Mouse (Mus musculus) thymus, postnatal 36 days (tissue): ENCODE results near the gene Prss57.

Source experiments
- DNase-seq, 2 experiments: peaks; one replicate each; pipeline ENCODE4 v3.0.0; 2022; ENCODE audit warnings: mixed read lengths in 2 of 2

Gene Prss57

DNA sequence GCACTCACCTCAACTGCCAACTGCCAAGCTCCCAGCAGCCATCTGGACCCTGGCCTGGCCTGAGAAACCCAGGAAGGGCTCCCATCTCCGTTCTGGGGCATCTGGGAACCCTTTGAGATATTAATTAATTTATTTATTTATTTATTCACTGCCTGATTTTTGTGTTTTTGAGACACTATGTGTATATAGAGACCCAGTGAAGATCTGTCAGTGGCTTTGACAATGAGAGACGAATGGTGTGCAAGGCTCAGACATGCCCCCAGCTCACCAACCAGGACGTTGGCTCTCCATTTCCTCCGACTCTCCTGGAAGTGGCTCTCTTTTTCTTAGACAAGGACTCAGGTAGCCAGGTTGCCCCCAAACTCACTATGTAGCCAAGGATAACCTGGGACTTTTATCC, at the start of gene Prss57:
Gene Prss57, minus strand, starts transcription at position 101 of the 400 bp plus-strand sequence.
- DNase-seq, result no peak

DNA sequence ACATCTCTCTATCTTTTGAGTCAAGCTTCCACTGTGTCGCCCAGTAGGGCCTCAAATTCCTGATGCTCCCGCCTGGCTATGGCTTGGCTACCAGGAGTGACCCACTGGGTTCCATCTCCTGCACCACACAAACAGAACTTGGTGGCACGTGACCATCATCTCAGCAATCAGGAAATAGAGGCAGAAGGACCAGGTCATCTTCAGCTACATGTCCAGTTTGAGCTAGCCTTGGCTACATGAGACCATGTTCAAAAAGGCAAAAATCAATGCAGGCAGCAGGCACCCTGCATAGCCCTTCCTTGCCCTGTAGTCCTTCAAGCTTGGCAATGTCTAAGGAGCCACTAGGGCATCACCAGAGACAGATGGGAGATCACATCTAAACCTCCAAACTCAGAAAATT, 49.3 kb upstream of the Prss57 start:
- no peak for DNase-seq

DNA sequence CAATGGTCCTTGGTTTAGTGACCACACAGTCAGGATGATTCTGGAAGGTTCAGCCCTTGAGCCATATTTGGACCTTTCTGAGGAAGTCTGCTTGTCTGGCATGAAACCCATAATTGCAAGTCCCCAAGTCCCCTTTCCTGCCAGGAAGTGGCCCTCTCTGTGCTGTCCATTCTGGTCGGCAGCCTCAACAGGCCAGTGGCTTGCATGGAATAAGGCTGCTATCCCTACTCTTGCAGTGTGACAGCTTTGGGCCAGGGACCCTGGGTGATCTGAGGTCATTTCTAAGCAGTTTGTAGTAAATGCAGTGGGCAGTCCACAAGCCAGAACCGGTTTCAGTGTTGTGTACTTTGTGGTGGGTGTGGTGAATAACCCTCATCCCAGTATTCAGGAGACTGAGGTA, 47.4 kb upstream of the Prss57 start:
- DNase-seq, result no peak

DNA sequence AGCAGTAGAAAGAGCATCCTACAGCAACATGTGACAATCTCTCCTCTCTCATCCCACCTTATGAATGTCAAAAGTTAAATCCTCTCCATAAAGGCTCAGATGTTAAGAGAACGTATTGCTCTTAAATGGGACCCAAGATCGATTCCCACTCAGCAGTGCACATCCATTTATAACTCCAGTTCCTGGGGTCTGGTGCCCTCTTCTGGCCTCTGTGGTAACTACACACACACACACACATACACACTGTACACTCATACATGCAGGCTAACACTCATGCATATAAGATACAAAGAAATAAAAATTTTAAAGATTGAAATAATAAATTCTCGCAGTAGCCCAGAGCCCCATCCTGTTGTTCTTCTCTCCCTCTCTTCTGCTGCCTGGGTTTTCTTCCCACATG, 46.2 kb upstream of the Prss57 start:
- DNase-seq, result no peak

DNA sequence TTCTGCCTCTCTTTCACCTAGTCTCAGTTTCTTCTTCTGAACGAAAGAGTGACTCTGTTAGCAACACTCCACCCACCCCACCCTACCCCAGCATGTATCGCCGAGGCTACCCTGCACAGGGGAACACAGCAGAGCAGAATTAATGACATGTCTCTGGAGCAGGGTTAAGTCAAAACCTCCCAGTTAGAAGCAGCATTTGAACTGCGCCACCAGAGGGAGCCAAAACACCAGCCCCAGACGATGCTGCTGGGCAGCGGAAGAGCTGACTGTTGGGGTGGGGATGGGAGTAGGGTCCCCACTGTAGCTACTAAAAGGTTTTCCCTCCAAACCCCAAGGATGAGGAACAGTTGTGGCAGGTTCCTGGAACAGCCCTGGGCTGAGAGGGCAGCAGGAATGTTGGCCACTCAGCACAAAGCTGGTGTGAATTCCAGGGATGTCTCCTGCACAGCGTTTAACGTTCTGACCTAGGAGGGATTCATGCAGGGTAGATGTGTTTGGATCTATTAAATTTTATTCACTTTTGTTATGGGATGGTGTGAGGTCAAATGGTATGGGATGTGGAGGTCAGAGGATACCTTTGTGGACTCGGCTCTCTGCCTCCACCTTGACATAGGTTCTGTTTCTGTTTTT, 44.1 kb upstream of the Prss57 start:
- peak; percentile 82 for DNase-seq

DNA sequence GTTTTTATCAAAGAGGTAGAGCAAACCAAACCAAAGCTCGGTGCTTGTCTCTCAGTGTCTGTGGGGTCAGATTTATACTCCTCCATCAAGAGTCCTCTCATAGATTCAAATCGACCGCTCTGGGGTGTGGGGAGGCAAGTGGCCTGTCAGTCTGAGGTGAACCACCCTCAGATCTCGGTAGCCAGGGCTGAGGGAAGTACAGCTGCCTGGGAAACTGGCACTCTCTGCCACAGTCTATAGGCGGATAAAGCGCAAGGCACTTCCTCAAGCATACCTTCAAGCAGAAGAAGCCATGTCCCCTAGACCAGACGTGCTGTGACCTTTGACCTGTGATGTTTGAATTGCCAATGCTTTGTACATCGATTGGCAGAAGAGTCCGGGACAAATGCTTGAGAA, 42.0 kb upstream of the Prss57 start:
- no peak for DNase-seq

DNA sequence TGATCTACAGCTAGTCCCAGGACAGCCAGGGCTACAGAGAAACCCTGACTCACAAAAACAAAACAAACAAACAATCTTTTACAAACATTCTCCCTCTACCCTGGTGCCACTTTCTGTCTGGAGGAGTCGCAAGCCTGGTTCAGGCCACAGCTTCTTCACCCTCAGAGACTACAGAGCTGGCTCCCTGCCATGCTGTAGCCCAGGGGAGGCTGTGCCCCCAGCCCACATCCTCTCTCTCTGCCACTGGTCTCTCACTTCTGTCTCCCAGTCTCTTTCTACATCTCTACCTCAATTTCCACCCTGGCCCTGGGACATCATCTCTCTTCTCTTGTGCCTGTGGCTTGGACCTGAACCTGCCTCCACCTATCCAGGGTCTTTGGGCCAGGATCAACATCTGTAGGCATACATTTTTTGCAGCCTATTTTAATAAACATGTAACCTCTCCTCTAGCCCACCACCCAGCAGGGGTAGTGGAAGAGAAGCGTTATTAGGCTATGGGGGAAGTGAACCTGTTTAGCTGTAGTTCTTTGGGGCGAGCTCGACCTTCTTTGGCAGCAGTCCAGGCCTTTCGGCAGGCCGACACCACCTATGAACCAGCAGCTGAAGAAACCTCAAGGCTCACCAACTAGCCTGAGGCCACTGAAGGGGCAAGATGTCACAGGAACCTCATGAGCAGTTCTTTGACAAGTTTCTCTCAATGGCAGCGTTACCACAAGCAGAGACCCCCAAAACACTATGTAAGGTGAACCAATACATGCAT, 41.4 kb upstream of the Prss57 start:
- peak; percentile 36 to 58 for DNase-seq

DNA sequence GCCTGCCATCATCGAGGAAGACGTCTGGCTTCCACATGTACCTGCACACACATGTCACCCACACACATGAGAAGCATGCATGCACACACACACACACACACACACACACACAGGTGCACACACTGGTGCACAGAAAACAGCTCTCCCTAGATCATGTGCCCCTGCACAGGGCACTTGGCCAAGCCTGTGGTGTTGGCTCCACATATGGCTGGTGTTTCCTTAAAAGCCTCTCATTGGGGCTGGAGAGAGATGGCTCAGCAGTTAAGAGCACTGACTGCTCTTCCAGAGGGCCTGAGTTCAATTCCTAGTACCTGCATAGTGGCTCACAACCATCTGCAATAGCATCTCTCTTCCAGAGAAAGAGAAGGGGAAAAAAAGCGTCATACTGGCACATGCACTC, 40.8 kb upstream of the Prss57 start:
- no peak for DNase-seq

DNA sequence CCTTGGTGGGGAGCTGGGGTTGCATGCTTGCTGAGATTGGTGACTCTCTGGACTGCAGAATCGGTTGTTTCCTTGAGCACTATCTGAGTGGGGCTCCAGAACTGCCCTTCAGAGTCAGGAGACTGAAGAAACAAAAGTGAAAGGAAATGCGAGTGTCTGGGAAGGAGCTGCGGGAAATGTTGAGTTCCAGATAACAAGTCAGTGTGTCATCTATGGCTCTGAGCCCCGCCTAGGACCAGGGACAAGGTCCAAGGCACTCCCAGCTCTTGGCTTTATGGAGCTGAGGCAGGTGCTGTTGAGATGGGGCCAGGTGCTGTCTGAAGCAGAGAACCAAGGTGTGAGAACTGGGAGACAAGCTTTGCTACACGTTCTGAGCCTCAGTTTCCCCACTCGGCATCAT, 33.7 kb upstream of the Prss57 start:
- DNase-seq, result no peak

DNA sequence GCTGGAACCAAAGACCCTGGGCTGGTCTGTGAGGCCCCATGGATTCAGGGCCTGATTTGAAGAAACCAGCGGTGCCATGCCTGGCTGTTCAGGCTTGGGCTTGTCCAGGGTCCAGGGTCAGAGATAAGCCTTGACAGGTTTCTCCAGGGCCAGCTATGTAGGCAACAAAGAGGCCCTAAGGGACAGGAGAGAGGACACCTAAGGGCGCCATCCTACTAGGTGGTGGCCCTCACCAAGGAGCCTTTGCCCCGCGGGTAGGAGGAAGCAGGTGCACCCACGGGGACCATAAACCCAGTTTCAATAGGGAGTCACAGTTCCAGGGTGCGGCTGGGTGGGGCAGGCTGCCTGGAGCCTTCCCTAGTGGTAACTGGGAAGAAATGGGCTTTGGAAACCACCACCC, 32.2 kb upstream of the Prss57 start:
- DNase-seq, result no peak

DNA sequence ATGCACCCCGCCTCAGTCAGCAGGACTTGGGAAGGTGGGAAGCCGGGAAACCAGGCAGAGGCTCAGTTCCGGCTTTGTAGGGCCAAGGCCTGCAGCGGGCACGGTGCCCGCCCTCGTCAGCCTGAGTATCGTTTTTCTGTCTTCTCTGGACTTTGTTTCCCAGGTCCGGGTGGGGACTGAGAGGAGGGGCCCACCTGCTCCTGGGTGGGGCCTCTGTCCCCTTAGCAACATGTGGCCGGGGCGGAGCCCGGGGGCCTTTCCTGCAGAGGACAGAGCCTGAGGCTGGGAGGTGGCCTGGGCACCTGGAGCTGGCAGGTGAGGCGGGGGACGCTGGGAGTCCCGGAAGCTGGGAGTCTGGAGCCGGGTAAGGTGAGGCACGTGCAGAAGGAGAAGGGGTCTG, 31.6 kb upstream of the Prss57 start:
- DNase-seq, result no peak

DNA sequence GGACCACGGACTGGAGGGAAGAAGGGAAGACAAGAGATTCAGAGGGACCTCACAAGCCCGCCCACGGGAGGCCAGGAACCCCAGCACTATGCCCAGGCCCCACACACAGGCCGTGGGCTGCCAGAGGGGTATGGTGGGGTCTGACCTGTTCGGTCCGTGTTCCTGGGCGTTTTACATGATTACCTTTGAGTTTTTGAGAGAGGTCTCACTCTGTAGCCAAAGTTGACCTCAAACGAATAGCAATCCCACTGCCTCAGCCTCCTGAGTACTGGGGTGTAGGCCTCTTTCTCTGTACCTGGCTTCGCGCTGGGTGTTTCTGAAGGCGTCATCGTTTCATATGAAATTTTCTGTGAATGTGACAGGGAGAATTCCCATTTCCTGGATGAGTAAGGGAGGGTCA, 31.0 kb upstream of the Prss57 start:
- DNase-seq, result no peak

DNA sequence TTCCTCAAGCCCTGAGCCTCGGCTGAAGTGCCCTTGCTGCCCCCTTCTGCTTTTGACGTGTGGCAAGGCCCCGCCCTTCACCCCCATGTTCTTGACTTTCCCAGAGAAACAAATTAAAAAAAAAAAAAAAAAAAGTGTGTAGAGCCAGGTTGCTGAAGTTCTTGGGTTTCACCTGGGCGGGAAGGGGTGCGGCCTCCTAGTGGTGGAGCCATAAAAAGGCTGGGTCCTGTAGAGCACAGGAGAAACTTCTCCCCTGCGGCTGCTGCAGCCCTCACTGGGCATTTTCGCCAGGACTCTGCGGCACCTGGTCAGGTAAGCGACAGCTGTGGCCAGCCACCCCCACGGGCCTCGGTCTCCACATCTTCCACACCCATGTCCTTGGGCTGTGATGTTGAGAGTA, 30.0 kb upstream of the Prss57 start, which contains the start of gene Misp:
Gene Misp, plus strand, starts transcription at position 208 of the 400 bp plus-strand sequence.
- DNase-seq, result no peak

DNA sequence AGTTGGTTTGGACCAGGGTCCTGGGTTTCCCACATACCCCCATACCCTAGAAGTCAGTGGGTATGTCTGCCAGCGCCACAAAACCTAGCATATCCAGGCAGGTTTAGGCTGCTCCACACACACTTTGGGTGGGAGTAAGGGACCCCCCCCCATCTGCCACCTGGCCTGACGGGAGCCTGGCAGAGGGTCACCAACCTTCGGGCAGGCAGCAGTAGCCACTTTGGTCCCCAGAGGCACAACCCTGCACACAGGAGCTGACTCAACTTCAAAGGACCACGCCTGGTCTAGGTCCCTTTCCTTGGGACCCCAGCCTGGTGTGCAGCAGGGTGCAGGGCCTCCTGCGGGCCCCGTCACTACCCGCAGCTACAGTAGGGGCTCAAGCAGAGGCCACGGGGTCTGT, 29.5 kb upstream of the Prss57 start:
- no peak for DNase-seq

DNA sequence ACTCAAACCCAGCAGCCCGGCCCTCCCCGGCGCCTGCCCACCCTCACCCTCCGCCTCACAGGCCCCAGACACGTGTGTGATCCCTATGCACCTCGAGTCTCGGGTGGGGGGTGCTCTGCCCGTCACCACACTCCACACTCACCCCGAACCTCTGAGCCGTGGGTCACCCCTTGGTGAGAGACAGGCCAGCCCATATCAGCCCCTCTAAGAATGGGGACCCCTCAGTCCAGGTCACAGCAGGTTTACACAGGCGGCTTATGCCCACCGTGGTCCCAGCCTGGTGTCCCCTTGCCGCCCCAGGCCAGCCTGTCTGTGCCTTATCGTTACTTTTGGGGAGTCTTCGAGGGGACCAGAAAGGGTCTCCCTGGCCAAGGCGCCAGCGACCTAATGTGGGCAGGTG, 28.8 kb upstream of the Prss57 start:
- DNase-seq, result no peak

DNA sequence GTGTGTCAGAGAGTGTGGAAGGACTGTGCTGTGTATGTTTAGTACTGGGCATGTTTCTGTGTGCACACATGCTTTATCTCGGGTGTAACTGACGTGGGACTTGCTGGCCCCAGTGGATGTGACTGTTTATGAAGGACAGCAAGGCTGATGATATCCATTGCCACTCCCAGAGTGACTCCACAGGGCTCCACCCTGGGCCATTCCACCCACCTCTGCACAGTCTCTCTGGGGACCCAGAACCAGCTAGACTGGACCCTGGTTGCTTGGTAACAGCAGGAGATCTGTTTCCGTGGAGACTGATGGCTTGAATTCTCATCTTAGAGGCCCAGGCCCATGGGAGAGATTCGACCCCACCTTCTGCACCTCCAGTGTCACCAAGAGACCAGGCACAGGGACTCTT, 27.5 kb upstream of the Prss57 start:
- no peak for DNase-seq

DNA sequence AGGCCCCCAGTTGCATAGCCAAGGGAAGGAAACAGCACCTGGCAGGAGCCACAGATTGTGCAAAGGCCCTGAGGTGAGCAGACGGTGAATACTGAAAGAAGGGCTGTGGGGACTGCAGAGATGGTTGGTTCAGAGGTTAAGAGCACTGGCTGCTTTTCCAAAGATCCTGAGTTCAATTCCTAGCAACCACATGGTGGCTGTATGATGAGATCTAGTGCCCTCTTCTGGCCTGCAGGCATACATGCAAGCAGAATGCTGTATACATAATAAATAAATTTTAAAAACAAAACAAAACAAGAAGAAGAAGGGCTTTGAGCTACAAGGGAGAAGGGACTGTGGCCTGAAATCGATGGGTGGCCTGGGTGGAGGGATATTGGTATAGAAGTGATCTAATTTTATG, 26.4 kb upstream of the Prss57 start:
- DNase-seq, result no peak

DNA sequence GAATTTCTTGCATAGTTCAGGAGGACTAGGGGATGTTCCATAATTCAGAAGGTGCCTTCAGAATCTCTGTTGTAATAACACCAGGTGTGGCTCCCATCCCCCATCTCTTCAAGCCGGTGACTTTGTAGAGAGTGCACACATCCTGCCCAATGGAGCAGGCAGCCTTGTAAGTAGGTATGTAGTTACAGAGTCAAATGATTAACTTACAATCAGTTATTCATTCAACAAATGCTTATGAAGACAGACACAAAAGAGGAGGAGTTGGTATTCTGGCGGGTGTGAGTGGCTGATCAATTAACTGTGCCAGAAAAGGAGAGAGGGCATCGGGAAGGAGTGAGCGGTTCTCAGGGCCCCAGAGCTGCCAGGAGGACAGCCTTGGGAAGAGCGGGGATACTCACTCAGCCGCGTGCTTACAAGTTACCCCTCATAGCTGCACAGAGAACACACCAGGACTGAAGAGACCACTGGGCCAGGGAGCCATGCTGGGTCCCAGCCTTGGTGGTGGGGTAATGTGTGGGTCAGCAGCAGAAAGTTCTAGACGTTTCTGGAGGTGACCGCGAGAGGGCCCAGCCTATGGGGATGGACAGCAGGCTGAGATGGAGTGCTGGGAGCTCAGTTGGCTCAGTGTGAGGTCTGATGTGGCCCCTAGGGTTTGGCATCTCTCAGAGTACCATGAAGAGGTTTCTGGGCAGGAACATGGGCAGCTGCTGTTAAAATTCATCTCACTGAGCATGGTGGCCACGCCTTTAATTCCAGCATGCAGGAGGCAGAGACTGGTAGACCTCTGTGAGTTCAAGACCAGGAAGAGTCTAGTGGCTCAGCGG, 25.1 kb upstream of the Prss57 start:
- no peak for DNase-seq

DNA sequence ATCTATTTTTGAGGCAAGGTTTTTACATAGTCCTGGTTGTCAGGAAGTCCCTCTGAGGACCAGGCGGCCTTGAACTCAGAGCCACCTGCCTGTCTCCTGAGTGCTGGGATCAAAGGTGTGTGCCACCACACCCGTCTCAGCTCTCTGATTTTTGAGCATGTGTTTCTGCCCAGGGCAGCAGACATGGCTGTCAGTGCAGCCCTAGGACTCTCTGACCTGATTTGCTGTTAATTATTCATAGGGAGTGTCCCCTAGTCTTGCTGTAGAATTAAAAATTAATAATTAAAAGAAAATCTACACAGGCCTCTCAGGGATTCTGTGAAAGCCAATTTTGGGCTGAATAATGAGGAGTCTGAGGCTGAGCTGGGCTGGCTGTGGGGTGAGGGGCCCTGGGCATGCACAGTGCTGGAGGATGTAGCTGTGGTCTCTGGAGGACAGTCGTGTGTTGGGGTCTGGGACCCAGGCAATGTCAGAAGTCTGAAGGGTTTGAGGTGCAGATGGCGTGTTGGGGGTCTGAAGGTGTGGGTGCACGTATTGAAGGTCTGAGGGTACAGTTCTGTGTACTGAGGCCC, 23.6 kb upstream of the Prss57 start:
- DNase-seq, result no peak

DNA sequence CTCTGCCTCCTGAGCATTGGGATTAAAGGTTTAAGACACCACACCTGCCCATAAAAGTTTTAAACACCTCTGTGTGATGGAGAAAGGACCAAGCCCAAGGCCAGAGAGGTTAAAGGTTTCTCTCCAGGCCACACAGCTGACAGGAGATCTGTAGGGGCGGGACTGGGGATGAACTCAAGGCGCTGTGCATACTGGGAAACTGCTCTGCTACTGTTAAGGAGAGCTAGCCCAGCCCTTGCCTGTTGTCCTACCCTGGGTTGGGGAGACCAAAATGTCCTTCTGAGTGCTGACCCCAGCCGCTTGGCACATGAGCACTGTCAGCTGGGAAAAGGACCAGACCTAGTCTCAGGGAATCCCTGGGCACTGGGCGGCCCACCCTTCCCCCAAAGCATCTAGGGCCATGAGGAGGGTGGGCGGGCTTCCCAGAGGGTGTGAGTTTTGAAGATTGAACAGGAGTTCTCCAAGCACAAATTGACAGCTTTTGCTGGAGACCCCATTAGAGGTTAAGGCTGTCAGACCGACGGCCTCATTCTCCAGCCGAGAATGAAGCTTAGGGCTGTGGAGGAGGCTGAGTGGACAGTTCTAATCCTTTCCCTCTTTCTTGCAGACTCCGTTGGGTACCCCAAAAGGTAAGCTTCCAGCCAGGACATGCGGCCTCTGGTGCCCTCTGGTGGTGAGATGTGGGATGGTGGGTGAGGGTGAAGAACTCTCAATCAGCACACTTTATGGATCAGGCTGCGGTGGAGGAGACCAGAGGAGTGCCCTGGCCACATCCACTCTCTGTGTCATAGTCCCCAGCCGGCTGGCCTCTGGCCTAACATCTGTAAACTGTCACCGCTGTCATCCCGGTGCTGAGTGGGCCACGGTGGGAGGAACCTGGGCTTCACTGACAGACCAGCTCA, 21.2 kb upstream of the Prss57 start:
- DNase-seq, result peak; percentile 83 to 88

DNA sequence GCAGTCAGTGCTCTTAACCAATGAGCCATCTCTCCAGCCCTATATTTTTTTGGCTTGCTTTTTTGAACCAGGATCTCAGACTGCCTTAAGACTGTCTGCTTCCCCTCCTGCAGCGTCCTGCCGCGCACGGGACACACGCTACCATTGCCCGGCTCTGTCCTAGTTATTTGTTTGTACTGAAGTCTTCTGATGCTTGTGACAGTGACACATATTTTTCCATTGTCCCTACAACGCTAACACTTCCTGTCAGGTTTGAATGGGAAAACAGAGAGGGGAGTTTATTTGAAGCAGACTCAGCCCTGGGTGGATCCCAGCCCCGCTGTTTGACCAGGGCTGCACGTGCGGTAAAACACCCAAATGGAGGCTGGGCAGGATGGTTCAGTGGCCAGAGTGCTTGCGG, 18.0 kb upstream of the Prss57 start:
- no peak for DNase-seq

DNA sequence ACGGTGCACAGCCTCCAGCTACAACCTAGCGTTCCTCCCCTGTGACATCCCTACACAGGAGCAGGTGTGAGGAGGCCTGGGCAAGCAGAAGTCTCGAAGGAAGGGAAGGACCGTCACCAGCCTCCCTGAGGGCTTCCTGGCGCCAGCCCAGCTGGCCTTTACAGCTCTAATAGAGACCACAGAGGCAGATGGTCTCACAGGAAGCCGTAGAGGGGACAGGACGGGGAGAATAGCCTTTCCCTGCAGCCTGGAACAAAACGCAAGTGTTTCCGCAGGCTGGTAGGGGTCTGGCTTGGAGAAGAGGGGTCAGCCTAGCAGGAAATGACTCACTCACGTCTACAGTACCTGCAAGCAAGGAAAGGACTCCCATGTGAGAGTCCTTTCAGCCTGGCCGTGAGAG, 17.1 kb upstream of the Prss57 start:
- DNase-seq, result no peak
